Mouse (Mus musculus): ENCODE measurements at regions not wholly inside any gene's neighbourhood (a gene's known extent, or its start where the extent isn't known, plus 50 kb on each side); places are given as distances from the start of the nearest gene placed in this dataset.

GRCm38 (mm10) chr9:61268162-61268561, 104.0 kb upstream of the Tle3 start:
- no peak for DNase-seq

- DNase-seq: no peak
These were observed 103.5 kb upstream of the Tle3 start for GRCm38 (mm10) chr9:61268681-61269080.

GRCm38 (mm10) chr9:61269151-61269870, 102.9 kb upstream of the Tle3 start:
- DNase-seq: no peak

GRCm38 (mm10) chr9:61271243-61271642, 100.9 kb upstream of the Tle3 start:
- DNase-seq: no peak

- DNase-seq: no peak
These were observed 100.3 kb upstream of the Tle3 start for GRCm38 (mm10) chr9:61271769-61272352.

GRCm38 (mm10) chr9:61274020-61274419, 98.1 kb upstream of the Tle3 start:
- DNase-seq: no peak

- peak; percentile 42 for DNase-seq
These were observed 94.6 kb upstream of the Tle3 start for GRCm38 (mm10) chr9:61277369-61278215.

- no peak for DNase-seq
These were observed 93.9 kb upstream of the Tle3 start for GRCm38 (mm10) chr9:61278216-61278758.

- DNase-seq: no peak
These were observed 93.1 kb upstream of the Tle3 start for GRCm38 (mm10) chr9:61279044-61279543.

- no peak for DNase-seq
These were observed 91.1 kb upstream of the Tle3 start for GRCm38 (mm10) chr9:61280856-61281582.

- no peak for DNase-seq
These were observed 88.9 kb upstream of the Tle3 start for GRCm38 (mm10) chr9:61283311-61283710.

- DNase-seq: peak; percentile 82
These were observed 87.8 kb upstream of the Tle3 start for GRCm38 (mm10) chr9:61284201-61285021.

GRCm38 (mm10) chr9:61286561-61286960, 85.6 kb upstream of the Tle3 start:
- DNase-seq: no peak

- DNase-seq: no peak
These were observed 83.0 kb upstream of the Tle3 start for GRCm38 (mm10) chr9:61289117-61289516.

- no peak for DNase-seq
These were observed 82.5 kb upstream of the Tle3 start for GRCm38 (mm10) chr9:61289713-61290112.

GRCm38 (mm10) chr9:61291646-61292045, 80.5 kb upstream of the Tle3 start:
- DNase-seq: no peak

- no peak for DNase-seq
These were observed 79.7 kb upstream of the Tle3 start for GRCm38 (mm10) chr9:61292501-61292900.

- DNase-seq: peak; percentile 89
These were observed 78.8 kb upstream of the Tle3 start for GRCm38 (mm10) chr9:61293223-61293985.

- DNase-seq: no peak
These were observed 77.2 kb upstream of the Tle3 start for GRCm38 (mm10) chr9:61295001-61295400.

- DNase-seq: no peak
These were observed 75.7 kb upstream of the Tle3 start for GRCm38 (mm10) chr9:61296311-61296947.
